Mouse (Mus musculus): ENCODE results near the gene Cnga4. TPM values are rescaled to one million over a fixed set of nuclear protein-coding genes. Genes with fewer than 3 reads are reported as not detected.
"Not testable (repeated sequence)": the region's sequence is repeated elsewhere in the genome, so short reads cannot be mapped to it uniquely, and the experiment has no call there.

Gene Cnga4
- polyA plus RNA-seq, 1 experiment: 0.19 TPM

DNA sequence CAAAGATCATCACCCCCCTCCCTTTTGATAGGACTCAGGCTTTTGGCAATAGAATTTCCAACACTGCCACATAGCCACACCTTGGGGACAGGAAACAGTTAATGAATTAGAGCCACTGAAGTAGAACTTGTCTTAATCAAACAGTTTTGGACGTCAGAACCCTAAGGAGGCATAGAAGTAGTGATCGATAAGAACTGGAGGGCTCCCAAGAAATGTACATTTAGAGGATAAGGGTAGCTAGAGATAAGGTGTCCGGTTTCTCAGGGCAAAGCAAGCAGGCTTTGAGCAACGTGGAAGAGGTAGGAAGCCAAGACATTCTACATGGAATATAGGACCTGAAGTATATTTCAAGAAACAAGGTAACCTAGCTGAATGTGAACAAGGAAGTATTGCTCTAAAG is 37.1 kb downstream of the Cnga4 start:
- H3K4me1 ChIP-seq (replicated peaks; ENCODE audit: control insufficient read depth, insufficient read depth, low read length): no peaks in the 10 kb centered on the region
- no peak for TF ChIP-seq POLR2A (IDR thresholded peaks at IDR 0.05; ENCODE audit: control insufficient read depth, extremely low read depth, insufficient read depth, low read length, poor library complexity)
- no peak for TF ChIP-seq CTCF (IDR thresholded peaks at IDR 0.05; ENCODE audit: borderline replicate concordance, control insufficient read depth, extremely low read depth, insufficient read depth, low read length, poor library complexity)
- H3K4me3 ChIP-seq (ENCODE audit: control insufficient read depth, insufficient read depth, low read length): no peak overlapping the region
- no peak overlapping the region for H3K27ac ChIP-seq (ENCODE audit: control insufficient read depth, insufficient read depth, low read length)
- H3K36me3 ChIP-seq (ENCODE audit: control insufficient read depth, insufficient read depth, low read length): no peaks in the 10 kb centered on the region
- no peak for DNase-seq
- no peaks in the 10 kb centered on the region for H3K27me3 ChIP-seq (ENCODE audit: control insufficient read depth, insufficient read depth, low read length)
- 63% methylated on average over 4 of the region's 4 CpGs for WGBS

DNA sequence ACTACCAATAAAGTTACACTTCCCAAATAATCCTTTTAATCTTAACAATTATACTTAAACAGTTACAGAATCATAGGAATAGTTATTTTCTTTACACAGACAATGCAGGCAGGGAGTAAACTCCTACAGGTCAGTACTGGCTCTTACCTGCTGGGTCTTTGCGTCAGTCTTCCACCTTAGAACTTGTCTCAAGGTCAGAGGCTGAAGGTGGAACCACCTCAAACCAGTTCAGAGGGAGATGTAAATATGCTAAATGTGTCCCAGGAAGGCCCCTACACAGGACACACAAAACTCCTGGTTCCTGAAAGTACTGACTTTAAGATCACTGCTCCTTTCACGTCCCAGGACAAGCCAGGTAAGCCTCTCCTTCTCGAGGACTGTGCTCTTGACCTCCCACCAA is 40.7 kb downstream of the Cnga4 start:
- Histone ChIP-seq H3K4me3 (ENCODE audit: control insufficient read depth, insufficient read depth, low read length) (no peak overlapping the region), H3K36me3 (ENCODE audit: control insufficient read depth, insufficient read depth, low read length) (no peaks in the 10 kb centered on the region), H3K27me3 (ENCODE audit: control insufficient read depth, insufficient read depth, low read length) (no peaks in the 10 kb centered on the region), H3K27ac (ENCODE audit: control insufficient read depth, insufficient read depth, low read length) (no peak overlapping the region), H3K4me1 (replicated peaks; ENCODE audit: control insufficient read depth, insufficient read depth, low read length) (no peaks in the 10 kb centered on the region)
- 82% methylated on average over 3 of the region's 3 CpGs for WGBS
- TF ChIP-seq POLR2A (IDR thresholded peaks at IDR 0.05; ENCODE audit: control insufficient read depth, extremely low read depth, insufficient read depth, low read length, poor library complexity) (no peak), CTCF (IDR thresholded peaks at IDR 0.05; ENCODE audit: borderline replicate concordance, control insufficient read depth, extremely low read depth, insufficient read depth, low read length, poor library complexity) (no peak)
- no peak for DNase-seq

DNA sequence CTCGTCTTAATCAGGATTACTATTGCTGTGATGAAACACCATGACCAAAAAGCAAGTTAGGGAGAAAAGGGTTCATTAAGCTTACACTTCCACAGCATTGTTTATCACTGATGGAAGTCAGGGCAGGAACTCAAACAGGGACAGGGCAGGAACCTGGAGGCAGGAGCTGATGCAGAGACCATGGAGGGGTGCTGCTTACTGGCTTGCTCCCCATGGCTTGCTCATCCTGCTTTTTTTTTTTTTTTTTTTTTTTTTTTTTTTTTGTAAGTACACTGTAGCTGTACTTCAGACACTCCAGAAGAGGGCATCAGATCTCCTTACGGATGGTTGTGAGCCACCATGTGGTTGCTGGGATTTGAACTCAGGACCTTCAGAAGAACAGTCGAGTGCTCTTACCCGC is 49.0 kb downstream of the Cnga4 start:
- not testable (repeated sequence) for H3K27me3 ChIP-seq (ENCODE audit: control insufficient read depth, insufficient read depth, low read length); H3K4me3 ChIP-seq (ENCODE audit: control insufficient read depth, insufficient read depth, low read length); DNase-seq; H3K36me3 ChIP-seq (ENCODE audit: control insufficient read depth, insufficient read depth, low read length); H3K27ac ChIP-seq (ENCODE audit: control insufficient read depth, insufficient read depth, low read length); H3K4me1 ChIP-seq (replicated peaks; ENCODE audit: control insufficient read depth, insufficient read depth, low read length)
- 92% methylated on average over 4 of the region's 4 CpGs for WGBS

Other genes with a start within 250 kb of the Cnga4 start
- not detected in 2 replicates for gene Olfr684, start 240.9 kb upstream of the Cnga4 start, polyA plus RNA-seq (2012; rRNA removed)
- gene Olfr685, start 218.6 kb upstream of the Cnga4 start, polyA plus RNA-seq (2012; rRNA removed): not detected in 2 replicates
- gene Olfr686, start 197.1 kb upstream of the Cnga4 start, polyA plus RNA-seq (2012; rRNA removed): not detected in 2 replicates
- gene Olfr688, start 116.5 kb upstream of the Cnga4 start, polyA plus RNA-seq (2012; rRNA removed): not detected in 2 replicates
- not detected in 2 replicates for gene Olfr689, start 93.4 kb upstream of the Cnga4 start, polyA plus RNA-seq (2012; rRNA removed)
- not detected in 2 replicates for gene Olfr690, start 70.5 kb upstream of the Cnga4 start, polyA plus RNA-seq (2012; rRNA removed)
- gene Olfr691, start 62.3 kb upstream of the Cnga4 start, polyA plus RNA-seq (2012; rRNA removed): not detected in 2 replicates
- gene Olfr692, start 36.3 kb upstream of the Cnga4 start, polyA plus RNA-seq (2012; rRNA removed): not detected in 2 replicates
- 0.08 TPM in 1 of 2 replicates, not detected in the other for gene Gm5901, start 29.5 kb upstream of the Cnga4 start, polyA plus RNA-seq (2012; rRNA removed)
- 36.6 and 52.6 TPM in 2 replicates for gene Fam160a2, start 4.5 kb upstream of the Cnga4 start, polyA plus RNA-seq (2012; rRNA removed)
- gene Cckbr, start 21.2 kb downstream of the Cnga4 start, polyA plus RNA-seq (2012; rRNA removed): 0.24 and 0.28 TPM in 2 replicates
- gene Cavin3, start 77.7 kb downstream of the Cnga4 start, polyA plus RNA-seq (2012; rRNA removed): 12.7 and 14.5 TPM in 2 replicates
- gene Smpd1, start 149.8 kb downstream of the Cnga4 start, polyA plus RNA-seq (2012; rRNA removed): 43.3 and 47.7 TPM in 2 replicates
- 17.7 and 34.8 TPM in 2 replicates for gene Apbb1, start 177.1 kb downstream of the Cnga4 start, polyA plus RNA-seq (2012; rRNA removed)
- 0.97 and 8.6 TPM in 2 replicates for gene Hpx, start 195.6 kb downstream of the Cnga4 start, polyA plus RNA-seq (2012; rRNA removed)
- gene Trim3, start 229.0 kb downstream of the Cnga4 start, polyA plus RNA-seq (2012; rRNA removed): 22.0 and 24.1 TPM in 2 replicates
- 151 and 194 TPM in 2 replicates for gene Timm10b, start 235.5 kb downstream of the Cnga4 start, polyA plus RNA-seq (2012; rRNA removed)
- gene Arfip2, start 235.8 kb downstream of the Cnga4 start, polyA plus RNA-seq (2012; rRNA removed): 53.6 and 56.8 TPM in 2 replicates
- 414 and 445 TPM in 2 replicates for gene Gm45799, start 236.0 kb downstream of the Cnga4 start, polyA plus RNA-seq (2012; rRNA removed)
- 1.4 and 2.7 TPM in 2 replicates for gene Dnhd1, start 246.3 kb downstream of the Cnga4 start, polyA plus RNA-seq (2012; rRNA removed)

Data from thymus, adult 2 months (tissue).